Mouse (Mus musculus) gastrocnemius, postnatal 10 days (tissue): ENCODE data around the gene BC049730. TPM values are rescaled to one million over a fixed set of nuclear protein-coding genes. Genes with fewer than 3 reads are reported as not detected.

Experiments
- total RNA-seq, 2 experiments: library from RNA; stranded (reverse); gene quantifications; 2 replicates each; pipeline ENCODE4 v1.2.3; 2021

The BC049730 gene
- total RNA-seq, 2 experiments from 2014 or later: not detected

Other genes starting within 250 kb of the BC049730 start
- gene Plaur, start 246.8 kb upstream of the BC049730 start, total RNA-seq: 1 to 10 TPM; 2.0 to 3.0 TPM
- gene Cadm4, start 227.2 kb upstream of the BC049730 start, total RNA-seq: 10 to 100 TPM; 14.7 to 17.4 TPM
- 10 to 100 TPM; 11.4 to 11.6 TPM for gene Zfp428, start 202.2 kb upstream of the BC049730 start, total RNA-seq
- gene AC161166.1, start 196.8 kb upstream of the BC049730 start, total RNA-seq: not detected
- 10 to 100 TPM; 12.8 to 15.3 TPM for gene Irgq, start 178.6 kb upstream of the BC049730 start, total RNA-seq
- gene Pinlyp, start 163.1 kb upstream of the BC049730 start, total RNA-seq: not detected
- 10 to 100 TPM; 22.5 to 26.3 TPM for gene Xrcc1, start 163.0 kb upstream of the BC049730 start, total RNA-seq
- 10 to 100 TPM in 1 of 2 experiments, 1 to 10 TPM in 1; 9.4 to 10.0 TPM for gene Ethe1, start 121.7 kb upstream of the BC049730 start, total RNA-seq
- gene Zfp575, start 121.6 kb upstream of the BC049730 start, total RNA-seq: under 1 TPM; 0.59 to 0.95 TPM
- gene Phldb3, start 98.5 kb upstream of the BC049730 start, total RNA-seq: under 1 TPM; 0.77 to 0.80 TPM
- not detected for gene Lypd3, start 72.7 kb upstream of the BC049730 start, total RNA-seq
- gene Tex101, start 32.6 kb upstream of the BC049730 start, total RNA-seq: not detected
- gene Gm4763, start 17.7 kb downstream of the BC049730 start, total RNA-seq: not detected
- under 1 TPM in 1 of 2 experiments, not detected in 1; 0.77 TPM for gene Cd177, start 51.1 kb downstream of the BC049730 start, total RNA-seq
- not detected for gene Ceacam10, start 68.0 kb downstream of the BC049730 start, total RNA-seq
- 1 to 10 TPM in 1 of 2 experiments, not detected in 1; 1.7 TPM for gene Gm9844, start 153.0 kb downstream of the BC049730 start, total RNA-seq
- gene Lypd4, start 160.7 kb downstream of the BC049730 start, total RNA-seq: not detected
- not detected for gene Dmrtc2, start 160.8 kb downstream of the BC049730 start, total RNA-seq
- 100 to 1,000 TPM; 680 to 704 TPM for gene Rps19, start 175.1 kb downstream of the BC049730 start, total RNA-seq
- 1 to 10 TPM in 1 of 2 experiments, under 1 TPM in 1; 0.21 to 1.6 TPM for gene Cd79a, start 188.1 kb downstream of the BC049730 start, total RNA-seq
- 10 to 100 TPM; 40.7 to 64.0 TPM for gene Arhgef1, start 193.7 kb downstream of the BC049730 start, total RNA-seq
- not detected for gene Gm4881, start 235.3 kb downstream of the BC049730 start, total RNA-seq